Mouse (Mus musculus) MEL (cell line): ENCODE measurements around the gene Gm19668.
"Not testable (repeated sequence)": the region's sequence is repeated elsewhere in the genome, so short reads cannot be mapped to it uniquely, and the experiment has no call there.

Source experiments
- CTCF ChIP-seq, 3 experiments: IDR thresholded peaks in 2 of 3; conservative IDR thresholded peaks in 1 of 3; 2 replicates each; pipeline ENCODE4 v1.5.1; 2011 to 2012; ENCODE audit warnings: low read length in 3 of 3, low read depth in 2 of 3, mild to moderate bottlenecking in 2 of 3, improper control_type of control experiment in 1 of 3, inconsistent platforms in 1 of 3, mixed read lengths in 1 of 3, moderate library complexity in 1 of 3; ENCODE audit not compliant: control insufficient read depth in 1 of 3, insufficient read depth in 1 of 3, poor library complexity in 1 of 3, severe bottlenecking in 1 of 3
- E2F4 ChIP-seq: IDR thresholded peaks from 2 replicates; pipeline ENCODE4 v1.6.1; 2011; ENCODE audit warnings: low read depth, low read length, improper control_type of control experiment, borderline replicate concordance
- GABPA ChIP-seq: IDR thresholded peaks from 2 replicates; pipeline ENCODE4 v1.6.1; 2012; ENCODE audit warnings: low read depth, mild to moderate bottlenecking, inconsistent platforms, low read length, improper control_type of control experiment, moderate library complexity
- MAFK ChIP-seq: IDR thresholded peaks from 2 replicates; pipeline ENCODE4 v1.6.1; 2011; ENCODE audit warnings: low read depth, mild to moderate bottlenecking, low read length, improper control_type of control experiment, borderline replicate concordance
- MAX ChIP-seq: IDR thresholded peaks from 2 replicates; pipeline ENCODE4 v1.6.1; 2011; ENCODE audit warnings: low read length, improper control_type of control experiment
- NRF1 ChIP-seq: IDR thresholded peaks from 2 replicates; pipeline ENCODE4 v1.6.1; 2014; ENCODE audit warnings: low read depth, mild to moderate bottlenecking, inconsistent platforms, low read length, improper control_type of control experiment, moderate library complexity; ENCODE audit not compliant: poor library complexity, insufficient read depth, severe bottlenecking
- POLR2A ChIP-seq, 2 experiments: IDR thresholded peaks; 2 replicates each; pipeline ENCODE4 v1.6.1; 2011 to 2012; ENCODE audit warnings: low read length in 2 of 2, mild to moderate bottlenecking in 2 of 2, control low read depth in 1 of 2, improper control_type of control experiment in 1 of 2, low read depth in 1 of 2, moderate library complexity in 1 of 2; ENCODE audit not compliant: control insufficient read depth in 1 of 2, insufficient read depth in 1 of 2, poor library complexity in 1 of 2
- POLR2AphosphoS5 ChIP-seq: IDR thresholded peaks from 2 replicates; pipeline ENCODE4 v1.6.1; 2012; ENCODE audit warnings: low read depth, borderline replicate concordance, mild to moderate bottlenecking, inconsistent platforms, low read length, moderate library complexity, mixed read lengths
- USF1 ChIP-seq: IDR thresholded peaks from 2 replicates; pipeline ENCODE4 v1.6.1; 2014; ENCODE audit warnings: low read depth, mild to moderate bottlenecking, inconsistent platforms, low read length, improper control_type of control experiment, moderate library complexity
- USF2 ChIP-seq, 2 experiments: IDR thresholded peaks; 2 replicates each; pipeline ENCODE4 v1.6.1; 2011 to 2012; ENCODE audit warnings: improper control_type of control experiment in 2 of 2, low read length in 2 of 2, borderline replicate concordance in 1 of 2, inconsistent platforms in 1 of 2, low read depth in 1 of 2, mild to moderate bottlenecking in 1 of 2; ENCODE audit not compliant: insufficient read depth in 1 of 2

- not testable (repeated sequence) for TF ChIP-seq MAFK; USF1; CTCF (IDR thresholded peaks at IDR 0.05 in 2 of 3, conservative IDR thresholded peaks at IDR 0.05 in 1 of 3; ENCODE audit: control insufficient read depth in 1 of 3, insufficient read depth in 1 of 3, low read depth in 2 of 3, low read length in 3 of 3, poor library complexity in 1 of 3, severe bottlenecking in 1 of 3); E2F4; USF2 (IDR thresholded peaks at IDR 0.05; ENCODE audit: borderline replicate concordance in 1 of 2, insufficient read depth in 1 of 2, low read depth in 1 of 2, low read length in 2 of 2); MAX; NRF1; POLR2AphosphoS5; GABPA; POLR2A (IDR thresholded peaks at IDR 0.05; ENCODE audit: control insufficient read depth in 1 of 2, insufficient read depth in 1 of 2, low read depth in 1 of 2, low read length in 2 of 2, poor library complexity in 1 of 2)
These were observed 47.7 kb downstream of the Gm19668 start, which contains the start of gene Gm9736 for GRCm38 (mm10) chr10:77751254-77751653.
